Comparison of ENCODE assay signal across 8 mouse cellular contexts in genomic region chr5:32134051-32134732, GRCm38 (mm10). TPM values are rescaled to one million over a fixed set of nuclear protein-coding genes. Genes with fewer than 3 reads are reported as not detected.
DNase-seq lines count a peak whose midpoint lies in the region; ATAC-seq and TF ChIP-seq lines count a peak whose summit lies in the region.

No protein-coding gene starts in this region.

- H3K4me1 ChIP-seq in forebrain, embryonic 10.5 days: peaks cover 48% of the 10 kb centered on the region
- H3K4me1 ChIP-seq in hindbrain, embryonic 12.5 days: peaks cover 23% of the 10 kb centered on the region
- peaks cover 18% of the 10 kb centered on the region for H3K4me1 ChIP-seq in limb, embryonic 14.5 days (ENCODE audit: control insufficient read depth, insufficient read depth, low read length)

- H3K79me2 ChIP-seq in myocyte (ENCODE audit: control insufficient read depth, insufficient read depth): peaks cover 27% of the 10 kb centered on the region

- 2% methylated on average over 21 of the region's 21 CpGs for WGBS in forebrain, embryonic 10.5 days
- 3% methylated on average over 21 of the region's 21 CpGs for WGBS in hindbrain, embryonic 12.5 days
- 3% methylated on average over 21 of the region's 21 CpGs for WGBS in limb, embryonic 14.5 days

- H3K36me3 ChIP-seq in forebrain, embryonic 10.5 days (replicated peaks): no peaks in the 10 kb centered on the region
- no peaks in the 10 kb centered on the region for H3K36me3 ChIP-seq in hindbrain, embryonic 12.5 days
- H3K36me3 ChIP-seq in limb, embryonic 14.5 days (ENCODE audit: control insufficient read depth, insufficient read depth, low read length): no peaks in the 10 kb centered on the region
- H3K36me3 ChIP-seq in myocyte (ENCODE audit: control insufficient read depth, insufficient read depth): no peaks in the 10 kb centered on the region

- H3K9me3 ChIP-seq in forebrain, embryonic 10.5 days: no peaks in the 10 kb centered on the region
- no peaks in the 10 kb centered on the region for H3K9me3 ChIP-seq in hindbrain, embryonic 12.5 days (replicated peaks)
- H3K9me3 ChIP-seq in limb, embryonic 14.5 days (ENCODE audit: control insufficient read depth, low read length): no peaks in the 10 kb centered on the region

- peaks cover 99% of the 10 kb centered on the region for H3K27me3 ChIP-seq in forebrain, embryonic 10.5 days (ENCODE audit: poor library complexity, severe bottlenecking)
- H3K27me3 ChIP-seq in hindbrain, embryonic 12.5 days: peaks cover 86% of the 10 kb centered on the region
- no peaks in the 10 kb centered on the region for H3K27me3 ChIP-seq in limb, embryonic 14.5 days (ENCODE audit: control insufficient read depth, insufficient read depth, low read length)
- H3K27me3 ChIP-seq in myocyte (ENCODE audit: control insufficient read depth, insufficient read depth, insufficient read length): no peaks in the 10 kb centered on the region

- H3K27ac ChIP-seq in forebrain, embryonic 10.5 days: no peak overlapping the region
- no peak overlapping the region for H3K27ac ChIP-seq in hindbrain, embryonic 12.5 days
- peak overlapping the region; percentile 77 for H3K27ac ChIP-seq in limb, embryonic 14.5 days (replicated peaks; ENCODE audit: low read depth, low read length)

- no peak overlapping the region; the same call in 1 of the 2 replicates for H3K9ac ChIP-seq in hindbrain, embryonic 12.5 days
- peak overlapping the region; percentile 67; the same call in 1 of the 2 replicates for H3K9ac ChIP-seq in limb, embryonic 14.5 days (ENCODE audit: low read depth, low read length, severe bottlenecking)

- H3K4me3 ChIP-seq in forebrain, embryonic 10.5 days: peak overlapping the region; percentile 72
- peak overlapping the region; percentile 58 for H3K4me3 ChIP-seq in hindbrain, embryonic 12.5 days
- peak overlapping the region; percentile 63 for H3K4me3 ChIP-seq in limb, embryonic 14.5 days (replicated peaks; ENCODE audit: low read length)
- peak overlapping the region; percentile 99 for H3K4me3 ChIP-seq in myocyte

- H3ac ChIP-seq in myocyte (ENCODE audit: control insufficient read depth, insufficient read length): peak overlapping the region; percentile 98

- peak overlapping the region; percentile 91 for H3K4me2 ChIP-seq in hindbrain, embryonic 12.5 days (replicated peaks)
- peak overlapping the region; percentile 82 for H3K4me2 ChIP-seq in limb, embryonic 14.5 days (replicated peaks; ENCODE audit: low read depth, low read length, severe bottlenecking)
- peak overlapping the region; percentile 100 for H3K4me2 ChIP-seq in myocyte (ENCODE audit: low read depth)

- TF ChIP-seq POLR2A in limb, embryonic 14.5 days (IDR thresholded peaks at IDR 0.05; ENCODE audit: borderline replicate concordance, extremely low read depth, insufficient read depth, insufficient read length): no peak
- no peak for TF ChIP-seq POLR2A in myocyte (IDR thresholded peaks at IDR 0.05; ENCODE audit: insufficient read length, low read depth)

- ATAC-seq in hindbrain, embryonic 12.5 days (ENCODE audit: low FRiP score): no peak
- ATAC-seq in limb, embryonic 14.5 days (ENCODE audit: low FRiP score, low read depth): no peak

- DNase-seq in adrenal gland, adult 2 months: peak; percentile 74
- DNase-seq in adrenal gland, postnatal 25 days: no peak
- peak; percentile 52 for DNase-seq in MN1 (ENCODE audit: low spot score)
- peak; percentile 21 for DNase-seq in forebrain, embryonic 10.5 days (ENCODE audit: extremely low spot score, low spot score)
- DNase-seq in limb, embryonic 14.5 days (ENCODE audit: low spot score): peak; percentile 20
- no peak for DNase-seq in c-Kit-positive CD71-positive TER-119-positive erythroid progenitor cells, embryonic 14.5 days (ENCODE audit: low spot score)

TF ChIP-seq in myocyte, 11 proteins besides CTCF, POLR2A, EP300 and RAD21:
- no peak for TF ChIP-seq E2F4 (IDR thresholded peaks at IDR 0.05; ENCODE audit: insufficient read depth)

RNA-seq across cellular contexts. Expression of gene Fosl2, which starts 1.4 kb away (rescaled TPM):
- total RNA-seq in adrenal gland, adult 2 months (2021): 100 to 1,000 TPM; 275 to 347 TPM
- polyA plus RNA-seq in adrenal gland, adult 2 months (2012; rRNA removed): 186 and 248 TPM in 2 replicates
- total RNA-seq in adrenal gland, postnatal 25 days (2021): 470 and 512 TPM in 2 replicates
- polyA plus RNA-seq in forebrain, embryonic 10.5 days (2016; fragmentation: Nextera tagmentation; extraction: Ambion mirVana): 0.32 and 0.60 TPM in 2 replicates
- polyA plus RNA-seq in hindbrain, embryonic 12.5 days (2016; fragmentation: Nextera tagmentation; extraction: Ambion mirVana): 1.0 and 1.2 TPM in 2 replicates
- 11.6 and 13.6 TPM in 2 replicates for polyA plus RNA-seq in limb, embryonic 14.5 days (2012; rRNA removed)
- polyA plus RNA-seq in limb, embryonic 14.5 days (2014; fragmentation: Nextera tagmentation; extraction: Ambion mirVana): 7.1 and 8.8 TPM in 2 replicates
- polyA plus RNA-seq in myocyte (2012; fragmentation: generic; extraction: Trizol): 30.9 TPM

Comparison
In these comparisons a context has a peak if more than half of its experiments do, and no peak if none do; other contexts are left out.
1. DNase-seq: peak in adrenal gland, adult 2 months (single experiment), MN1 (single experiment), forebrain, embryonic 10.5 days (single experiment) and limb, embryonic 14.5 days (single experiment); none in adrenal gland, postnatal 25 days (single experiment) and c-Kit-positive CD71-positive TER-119-positive erythroid progenitor cells, embryonic 14.5 days (single experiment).
2. Peak in every context shown above with its lines, with median percentiles within 50 percentile points of each other: H3K4me3 ChIP-seq and H3K4me2 ChIP-seq.